Mouse (Mus musculus): ENCODE measurements around the gene Ranbp2.
A peak's percentile ranks its signal among the peaks of the same experiment; 100 is the strongest.

Gene Ranbp2

GRCm38 (mm10) chr10:58446384-58447279, at the start of gene Ranbp2:
Gene Ranbp2, plus strand, starts transcription at chr10:58446920.
- peak; percentile 95 for DNase-seq (ENCODE audit: low spot score)

GRCm38 (mm10) chr10:58398941-58399340, 47.8 kb upstream of the Ranbp2 start:
- no peak for DNase-seq (ENCODE audit: low spot score)

- DNase-seq (ENCODE audit: low spot score), result no peak
Observed at GRCm38 (mm10) chr10:58401838-58402237, 44.9 kb upstream of the Ranbp2 start.

GRCm38 (mm10) chr10:58404639-58405038, 42.1 kb upstream of the Ranbp2 start:
- DNase-seq (ENCODE audit: low spot score), result no peak

- DNase-seq (ENCODE audit: low spot score), result no peak
Observed at GRCm38 (mm10) chr10:58405285-58405948, 41.3 kb upstream of the Ranbp2 start.

DNA sequence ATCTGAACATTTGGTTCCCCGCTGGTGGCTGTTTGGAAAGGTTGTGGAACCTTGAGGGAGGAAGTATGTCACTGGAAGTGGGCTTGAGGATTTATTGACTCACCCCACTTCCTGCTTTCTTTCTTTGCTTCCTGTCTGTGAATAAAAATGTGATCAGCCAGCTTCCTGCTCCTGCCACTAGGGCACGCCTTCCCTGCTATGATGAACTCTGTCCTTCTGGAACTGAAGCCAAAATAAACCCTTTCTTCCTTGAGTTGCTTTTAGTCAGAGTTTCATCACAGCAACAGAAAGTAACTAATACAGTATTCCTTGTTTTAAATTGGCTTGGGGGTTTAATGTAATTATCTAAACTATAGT, 40.8 kb upstream of the Ranbp2 start:
- no peak for DNase-seq (ENCODE audit: low spot score)

GRCm38 (mm10) chr10:58412331-58412730, 34.4 kb upstream of the Ranbp2 start:
- DNase-seq (ENCODE audit: low spot score), result no peak

DNA sequence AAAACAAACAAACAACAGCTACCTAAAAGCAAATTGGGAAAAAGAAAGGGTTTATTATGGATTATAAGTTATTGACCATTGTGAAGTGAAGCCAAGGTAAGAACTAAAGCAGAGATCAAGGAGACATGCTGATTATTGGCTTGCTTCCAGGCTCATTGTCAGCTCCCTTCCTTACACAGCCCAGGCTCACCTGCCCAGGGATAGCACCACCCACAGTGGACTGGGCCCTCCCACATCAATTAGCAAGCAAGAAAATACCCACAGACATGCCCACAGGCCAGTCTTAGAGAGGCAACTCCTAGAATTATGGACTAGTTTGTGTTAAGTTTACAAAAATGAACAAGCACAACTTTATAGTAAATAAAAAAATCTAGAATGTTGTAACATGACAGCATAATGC, 33.9 kb upstream of the Ranbp2 start:
- no peak for DNase-seq (ENCODE audit: low spot score)

- no peak for DNase-seq (ENCODE audit: low spot score)
Observed at GRCm38 (mm10) chr10:58416702-58417101, 30.0 kb upstream of the Ranbp2 start.

DNA sequence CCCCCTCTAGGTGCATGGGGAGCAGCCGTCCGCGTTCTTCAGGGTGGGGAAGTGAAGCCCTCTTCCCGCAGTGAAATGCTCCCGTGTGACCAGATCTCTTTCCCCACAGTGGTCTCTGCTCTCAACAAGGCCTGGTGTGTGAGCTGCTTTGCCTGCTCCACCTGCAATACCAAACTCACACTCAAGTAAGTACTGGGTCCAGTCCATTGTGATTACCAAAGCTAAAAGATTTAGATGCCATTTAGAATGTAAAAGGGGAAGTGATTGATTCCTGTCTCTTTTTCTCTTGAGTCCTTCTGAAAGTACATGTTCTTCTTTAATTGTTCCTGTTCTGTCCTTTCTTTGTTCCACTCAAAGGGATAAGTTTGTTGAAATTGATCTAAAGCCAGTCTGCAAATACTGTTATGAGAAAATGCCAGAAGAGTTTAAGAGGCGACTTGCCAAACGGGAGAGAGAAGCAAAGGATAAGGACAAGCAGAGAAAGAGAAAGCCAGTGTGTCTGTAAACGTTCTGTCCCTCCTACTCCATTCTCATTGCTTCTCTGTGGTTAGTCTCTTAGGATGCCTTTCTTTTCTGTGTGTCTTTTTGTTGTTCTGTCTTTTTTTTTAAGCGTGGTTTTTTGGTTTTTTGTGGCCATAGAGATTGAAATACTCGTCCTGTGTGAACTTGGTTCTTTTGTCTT, 28.3 kb upstream of the Ranbp2 start:
- no peak for DNase-seq (ENCODE audit: low spot score)

GRCm38 (mm10) chr10:58427930-58428329, 18.8 kb upstream of the Ranbp2 start:
- no peak for DNase-seq (ENCODE audit: low spot score)

DNA sequence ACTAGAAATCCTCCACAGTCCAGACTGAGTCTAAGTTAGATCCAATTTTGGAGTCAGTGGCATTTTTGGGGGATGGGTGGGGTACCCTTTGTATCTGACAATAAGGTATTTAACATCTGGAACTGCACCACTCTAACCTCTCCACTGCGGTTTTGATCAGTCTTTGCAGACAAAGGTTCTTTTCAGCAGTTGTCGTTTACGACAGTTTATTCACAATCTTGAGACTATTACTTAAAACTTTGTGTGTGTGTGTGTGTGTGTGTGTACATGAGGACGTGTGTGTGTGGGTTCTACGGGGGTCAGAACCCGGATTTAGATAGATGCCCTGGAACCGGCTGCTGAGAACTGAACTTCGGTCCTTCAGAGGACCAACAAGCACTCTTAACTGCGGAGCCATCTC, 870 bp upstream of the Ranbp2 start:
- DNase-seq (ENCODE audit: low spot score), result no peak

DNA sequence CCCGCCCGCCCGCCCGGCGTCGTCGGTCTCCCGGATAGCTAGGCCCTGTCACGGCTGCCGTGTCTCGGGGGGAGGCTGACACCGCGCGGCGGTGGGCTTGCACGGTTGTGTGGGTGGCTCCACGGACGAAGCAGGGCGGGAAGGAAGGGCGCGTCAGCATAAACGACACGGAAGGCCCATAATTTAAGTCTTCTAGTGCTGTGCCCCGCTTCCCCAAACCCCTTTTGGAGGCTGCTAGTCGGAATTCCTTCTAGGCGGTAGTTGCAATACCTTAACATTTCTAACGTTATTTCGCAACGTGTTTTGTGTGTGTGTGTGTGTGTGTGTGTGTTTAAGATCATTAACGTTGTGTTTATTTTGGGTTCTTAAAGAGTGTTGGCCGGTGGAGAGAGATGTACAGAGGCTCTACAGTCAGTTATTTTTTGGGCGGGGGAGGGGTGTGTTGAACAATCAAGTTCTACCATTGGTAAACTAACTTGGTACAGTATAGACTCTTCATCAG, 611 bp downstream of the Ranbp2 start:
- DNase-seq (ENCODE audit: low spot score), result no peak

GRCm38 (mm10) chr10:58451575-58451974, 4.9 kb downstream of the Ranbp2 start:
- no peak for DNase-seq (ENCODE audit: low spot score)

- no peak for DNase-seq (ENCODE audit: low spot score)
Observed at GRCm38 (mm10) chr10:58452185-58452584, 5.5 kb downstream of the Ranbp2 start.

DNA sequence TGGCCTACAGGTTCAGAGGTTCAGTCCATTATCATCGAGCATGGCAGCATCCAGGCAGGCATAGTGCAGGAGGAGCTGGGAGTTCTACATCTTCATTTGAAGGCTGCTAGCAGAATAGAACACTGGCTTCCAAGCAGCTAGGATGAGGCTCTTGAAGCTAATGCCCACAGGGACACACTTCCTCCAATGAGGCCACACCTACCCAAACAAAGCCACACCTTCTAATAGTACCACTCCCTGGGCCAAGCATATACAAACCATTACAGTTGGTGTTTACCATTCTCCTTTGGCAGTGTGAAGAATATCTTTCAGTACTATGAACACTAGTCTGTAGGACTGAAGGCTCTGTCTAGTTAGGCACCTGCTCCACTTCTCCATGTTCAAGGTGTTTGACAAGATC, 13.2 kb downstream of the Ranbp2 start:
- no peak for DNase-seq (ENCODE audit: low spot score)

- DNase-seq (ENCODE audit: low spot score), result no peak
Observed at GRCm38 (mm10) chr10:58477086-58477755, 30.5 kb downstream of the Ranbp2 start.

DNA sequence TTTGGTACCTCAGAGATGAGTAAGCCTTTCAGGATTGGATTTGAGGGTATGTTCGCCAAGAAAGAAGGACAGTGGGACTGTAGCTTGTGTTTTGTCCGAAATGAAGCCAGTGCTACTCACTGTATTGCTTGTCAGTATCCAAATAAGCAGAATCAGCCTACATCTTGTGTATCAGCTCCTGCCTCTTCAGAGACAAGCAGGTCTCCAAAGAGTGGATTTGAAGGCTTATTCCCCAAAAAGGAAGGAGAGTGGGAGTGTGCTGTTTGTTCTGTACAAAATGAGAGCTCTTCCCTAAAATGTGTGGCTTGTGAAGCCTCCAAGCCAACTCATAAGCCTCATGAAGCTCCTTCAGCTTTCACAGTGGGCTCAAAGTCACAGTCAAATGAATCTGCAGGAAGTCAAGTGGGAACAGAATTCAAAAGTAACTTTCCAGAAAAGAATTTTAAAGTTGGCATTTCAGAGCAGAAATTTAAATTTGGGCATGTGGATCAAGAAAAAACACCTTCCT, 31.4 kb downstream of the Ranbp2 start:
- DNase-seq (ENCODE audit: low spot score), result no peak

GRCm38 (mm10) chr10:58479954-58480490, 33.3 kb downstream of the Ranbp2 start:
- DNase-seq (ENCODE audit: low spot score), result no peak

DNA sequence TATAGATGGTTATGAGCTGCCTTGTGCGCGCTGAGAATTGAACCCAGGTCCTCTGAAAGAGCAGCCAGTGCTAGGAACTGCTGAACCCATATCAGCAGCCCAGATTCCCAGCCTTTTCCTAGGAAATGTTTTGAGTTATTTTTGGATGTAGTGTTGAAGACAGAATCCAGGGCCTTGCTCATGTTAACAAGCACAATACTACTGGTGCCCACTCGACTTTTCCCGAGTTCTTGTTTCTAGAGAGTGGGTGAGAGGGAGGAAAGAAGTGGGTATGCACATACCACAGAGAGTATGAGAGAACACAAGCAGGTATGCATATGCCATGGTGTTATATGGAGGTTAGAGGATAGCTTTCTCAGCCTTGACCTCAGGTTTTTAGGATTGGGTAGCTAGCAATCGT, 44.3 kb downstream of the Ranbp2 start:
- DNase-seq (ENCODE audit: low spot score), result no peak

GRCm38 (mm10) chr10:58495637-58496036, 48.9 kb downstream of the Ranbp2 start:
- DNase-seq (ENCODE audit: low spot score), result no peak

DNA sequence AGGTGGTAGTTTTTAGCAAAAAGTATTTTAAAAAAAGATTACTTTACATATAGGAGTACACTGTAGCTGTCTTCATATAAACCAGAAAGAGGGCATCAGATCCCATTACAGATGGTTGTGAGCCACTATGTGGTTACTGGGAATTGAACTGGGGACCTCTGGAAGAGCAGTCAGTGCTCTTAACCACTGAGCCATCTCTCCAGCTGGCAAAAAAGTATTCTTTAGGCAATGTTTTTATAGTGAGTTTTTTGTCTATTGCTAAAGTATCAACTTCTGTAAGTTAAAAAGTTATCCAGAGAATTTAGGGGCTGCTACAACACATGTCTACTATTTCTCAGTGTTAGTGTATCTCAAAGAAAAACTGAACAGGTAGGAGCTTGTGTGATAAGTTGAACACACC, 50.0 kb downstream of the Ranbp2 start:
- DNase-seq (ENCODE audit: low spot score), result no peak
